Mouse (Mus musculus) megakaryocyte progenitor cell, adult 5-6 weeks (primary cell): ENCODE results near the gene Gins2. TPM values are rescaled to one million over a fixed set of nuclear protein-coding genes. Genes with fewer than 3 reads are reported as not detected.
A peak's percentile ranks its signal among the peaks of the same experiment; 100 is the strongest.

Experiments
- ATAC-seq: replicated peaks from 2 replicates; pipeline ENCODE4 v1.8.0; 2016; ENCODE audit warnings: mild to moderate bottlenecking, moderate TSS enrichment, inconsistent platforms; ENCODE audit not compliant: poor library complexity
- total RNA-seq, 2 experiments: library from RNA; stranded (forward) in 1 of 2; stranded (reverse) in 1 of 2; fragments of 157-497, 149-512 nt in 1 of 2; fragments of 200-1000 nt in 1 of 2; gene quantifications; 2 replicates each; pipeline versions ENCODE4 v1.2.3 to v1.2.4; 2015 to 2017

The Gins2 gene
- total RNA-seq, 2 experiments from 2014 or later: 47.1 to 67.1 TPM

- ATAC-seq: peak; percentile 19
These were observed 56.4 kb downstream of the Gins2 start for GRCm38 (mm10) chr8:120532517-120533215.

GRCm38 (mm10) chr8:120531775-120532516 is 57.2 kb downstream of the Gins2 start:
- no peak for ATAC-seq

- ATAC-seq: no peak
These were observed 58.0 kb downstream of the Gins2 start for GRCm38 (mm10) chr8:120530954-120531656.

GRCm38 (mm10) chr8:120529226-120529625 is 59.9 kb downstream of the Gins2 start:
- ATAC-seq: peak; percentile 32

Other genes with a start within 250 kb of the Gins2 start
- gene 1190005I06Rik, start 58.3 kb upstream of the Gins2 start, total RNA-seq (2015): 0.78 and 1.1 TPM in 2 replicates
- not detected in 2 replicates for gene 1190005I06Rik, start 58.3 kb upstream of the Gins2 start, total RNA-seq (2017)
- gene Gm27021, start 78.8 kb upstream of the Gins2 start, total RNA-seq (2015): not detected in 2 replicates
- not detected in 2 replicates for gene Gm27021, start 78.8 kb upstream of the Gins2 start, total RNA-seq (2017)
- gene Cox4i1, start 78.9 kb upstream of the Gins2 start, total RNA-seq (2015): 731 and 787 TPM in 2 replicates
- gene Cox4i1, start 78.9 kb upstream of the Gins2 start, total RNA-seq (2017): 392 and 475 TPM in 2 replicates
- 63.9 and 66.1 TPM in 2 replicates for gene Emc8, start 79.3 kb upstream of the Gins2 start, total RNA-seq (2015)
- gene Emc8, start 79.3 kb upstream of the Gins2 start, total RNA-seq (2017): 56.3 and 61.1 TPM in 2 replicates
- 80.9 and 119 TPM in 2 replicates for gene Irf8, start 147.1 kb upstream of the Gins2 start, total RNA-seq (2015)
- 154 and 205 TPM in 2 replicates for gene Irf8, start 147.1 kb upstream of the Gins2 start, total RNA-seq (2017)